Mouse (Mus musculus) embryo, embryonic 11 days (tissue): ENCODE measurements around the gene Sh3bgrl2.

Experiments used
- DNase-seq: peaks from one replicate; pipeline ENCODE4 v3.0.0-alpha.2; 2015

Gene Sh3bgrl2

DNA sequence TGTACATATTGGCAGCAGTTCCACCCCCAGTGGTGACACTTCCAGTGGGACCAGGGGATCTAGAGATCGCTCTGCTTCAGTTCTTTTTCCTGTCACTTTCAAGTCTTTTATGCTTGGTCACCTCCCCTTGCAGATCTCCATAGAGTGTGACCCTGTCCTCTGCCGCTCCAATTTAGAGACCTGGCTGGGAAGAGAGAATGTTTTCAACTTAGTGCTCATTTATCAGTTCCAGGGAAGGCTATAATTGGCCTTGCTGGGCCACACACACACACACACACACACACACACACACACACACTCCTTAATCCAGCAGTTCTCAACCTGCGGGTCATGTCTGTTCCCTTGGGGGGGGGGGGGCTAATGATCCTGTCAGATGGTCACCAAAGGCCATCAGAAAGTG lies 86.6 kb downstream of the Sh3bgrl2 start:
- DNase-seq: no peak

GRCm38 (mm10) chr9:83635997-83636396 lies 87.9 kb downstream of the Sh3bgrl2 start:
- peak; percentile 65 for DNase-seq

DNA sequence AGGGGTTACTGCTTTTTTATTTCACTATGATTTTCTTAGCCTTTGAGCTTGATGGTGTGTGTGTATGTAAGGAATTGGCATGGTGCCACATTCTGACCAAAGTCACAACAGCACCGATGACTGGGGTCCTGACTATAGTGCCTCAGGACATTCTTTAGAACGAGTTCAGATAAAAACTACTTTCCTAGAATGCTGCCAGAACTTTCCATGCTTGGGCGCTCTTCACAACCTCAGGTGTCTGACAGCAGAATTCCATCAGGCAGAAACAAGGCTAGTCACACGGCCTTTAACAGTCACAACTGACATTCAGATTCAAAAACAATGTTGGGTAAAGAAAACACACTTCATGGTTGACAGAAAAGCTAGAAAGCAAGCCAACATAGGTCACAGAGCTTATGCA lies 95.0 kb downstream of the Sh3bgrl2 start:
- DNase-seq: no peak

DNA sequence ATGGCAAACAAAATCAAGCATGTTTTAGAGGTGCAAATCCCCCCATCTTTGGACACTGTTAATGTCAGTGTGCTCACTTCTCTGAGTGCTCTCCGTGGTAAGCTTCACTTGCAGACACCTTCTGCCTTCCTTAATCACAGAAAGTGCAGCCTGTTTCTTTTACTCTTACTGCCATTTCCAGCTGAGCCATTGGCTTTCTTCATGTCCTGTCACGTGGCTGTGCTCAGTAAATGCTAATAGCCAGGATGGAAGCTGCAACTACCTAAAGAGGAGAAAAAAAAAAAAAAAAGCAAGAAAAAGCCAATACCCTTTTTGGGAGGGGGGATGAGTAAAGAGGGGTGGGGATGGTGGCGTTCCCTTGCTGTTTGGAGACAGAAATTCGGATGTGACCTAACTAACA lies 95.7 kb downstream of the Sh3bgrl2 start:
- DNase-seq: no peak

- no peak for DNase-seq
Observed at GRCm38 (mm10) chr9:83646215-83646614, 98.1 kb downstream of the Sh3bgrl2 start.

GRCm38 (mm10) chr9:83646691-83647090 lies 98.6 kb downstream of the Sh3bgrl2 start:
- no peak for DNase-seq

- DNase-seq: no peak
Observed at GRCm38 (mm10) chr9:83647919-83648705, 100.0 kb downstream of the Sh3bgrl2 start.

- DNase-seq: no peak
Observed at GRCm38 (mm10) chr9:83648733-83649132, 100.6 kb downstream of the Sh3bgrl2 start.

DNA sequence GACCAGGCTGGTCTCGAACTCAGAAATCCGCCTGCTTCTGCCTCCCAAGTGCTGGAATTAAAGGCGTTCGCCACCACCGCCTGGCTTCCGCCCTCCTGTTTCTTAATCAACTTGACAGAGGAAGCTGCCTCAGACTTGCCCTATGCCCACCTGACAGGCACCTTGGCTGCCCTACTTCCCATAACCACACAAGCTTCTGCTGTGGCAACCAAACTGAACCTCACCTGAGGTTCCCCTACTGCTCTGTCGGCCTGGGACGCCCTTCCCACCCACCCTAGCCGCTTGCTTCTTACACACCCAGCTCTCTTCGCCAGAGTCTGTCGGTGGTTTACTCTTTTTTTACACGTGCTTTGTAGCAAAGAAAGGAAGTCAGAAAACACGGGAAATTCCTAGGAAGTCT lies 103.9 kb downstream of the Sh3bgrl2 start:
- no peak for DNase-seq

DNA sequence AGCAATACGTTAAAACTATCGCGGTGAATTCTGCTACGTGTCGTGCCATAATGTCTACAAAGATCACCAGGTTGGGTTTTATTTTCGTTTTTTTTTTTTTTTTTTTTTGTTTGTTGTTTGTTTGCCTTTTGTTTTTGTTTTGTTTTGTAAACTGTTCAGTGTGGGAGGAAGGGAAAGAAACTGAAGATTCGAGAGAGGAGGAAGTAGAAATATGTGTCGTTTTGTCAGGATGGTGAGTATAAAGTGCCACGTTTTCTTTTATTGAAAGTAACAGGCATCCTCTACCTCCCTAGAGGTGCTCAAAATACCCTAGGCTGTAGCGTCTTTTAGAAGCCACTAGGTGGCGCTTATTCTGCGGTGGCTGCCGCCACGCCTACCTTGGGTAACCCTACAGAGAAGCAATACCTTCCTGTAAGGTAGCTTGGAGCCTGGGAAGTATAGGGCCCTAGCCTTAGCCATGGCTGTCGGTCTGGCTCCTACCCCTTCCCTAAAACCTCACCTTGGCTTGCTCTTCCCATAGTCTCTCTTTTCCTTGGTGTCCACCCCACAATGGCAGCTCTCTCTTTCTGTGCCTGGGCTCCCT lies 104.6 kb downstream of the Sh3bgrl2 start:
- DNase-seq: peak; percentile 65

DNA sequence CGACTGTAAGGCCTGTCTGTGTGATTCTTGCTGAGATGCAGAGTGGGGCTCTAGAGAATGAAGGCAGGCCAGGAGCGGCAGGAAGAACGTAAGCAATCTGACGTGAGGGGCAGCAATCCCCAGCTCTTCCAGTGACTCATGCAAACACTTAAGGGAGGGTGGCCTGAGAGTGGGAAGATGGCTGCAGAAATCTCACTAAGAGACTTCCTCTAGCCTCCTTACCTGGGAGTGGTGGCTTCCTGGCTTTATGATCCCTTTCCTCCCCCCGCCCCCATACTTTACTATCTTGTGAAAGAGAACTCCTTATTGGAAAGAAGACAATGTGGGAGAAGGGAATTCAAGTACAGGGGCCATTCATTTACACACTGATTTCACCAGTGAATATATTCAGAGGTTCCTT lies 106.5 kb downstream of the Sh3bgrl2 start:
- no peak for DNase-seq

GRCm38 (mm10) chr9:83656960-83657651 lies 109.0 kb downstream of the Sh3bgrl2 start:
- no peak for DNase-seq

DNA sequence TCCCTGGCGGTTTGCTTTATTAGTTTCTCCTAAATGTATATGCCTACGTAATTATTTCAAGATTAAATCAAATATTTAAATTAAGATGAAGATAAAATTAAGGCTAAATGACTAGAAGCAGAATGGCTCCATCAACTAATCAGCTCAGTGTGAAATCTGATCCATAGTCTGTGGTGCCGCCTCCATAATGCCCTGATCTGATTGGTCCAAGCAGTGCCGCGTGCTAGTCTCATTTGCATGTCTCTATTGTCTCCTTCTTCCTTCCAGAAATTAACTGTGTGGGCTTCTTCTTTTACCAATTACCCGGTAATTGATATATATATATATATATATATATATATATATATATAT lies 109.5 kb downstream of the Sh3bgrl2 start:
- DNase-seq: no peak

DNA sequence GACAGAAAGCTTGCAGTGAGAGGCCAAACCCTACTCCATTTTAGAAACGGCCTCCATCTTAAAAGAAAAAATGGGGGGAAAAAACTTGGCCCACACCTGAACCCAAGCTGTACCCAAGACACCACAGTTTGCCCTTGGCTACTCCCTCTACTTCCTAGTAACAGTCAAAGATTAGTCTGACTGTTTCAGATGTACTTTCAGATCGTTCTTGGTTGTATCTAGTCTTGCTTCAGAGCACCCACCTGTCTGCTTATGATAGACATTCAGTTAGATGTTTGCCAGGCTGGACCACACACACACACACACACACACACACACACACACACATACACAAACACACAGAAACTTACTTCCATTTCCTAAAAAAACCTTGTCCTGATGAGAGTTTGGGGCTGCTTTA lies 111.0 kb downstream of the Sh3bgrl2 start:
- no peak for DNase-seq

DNA sequence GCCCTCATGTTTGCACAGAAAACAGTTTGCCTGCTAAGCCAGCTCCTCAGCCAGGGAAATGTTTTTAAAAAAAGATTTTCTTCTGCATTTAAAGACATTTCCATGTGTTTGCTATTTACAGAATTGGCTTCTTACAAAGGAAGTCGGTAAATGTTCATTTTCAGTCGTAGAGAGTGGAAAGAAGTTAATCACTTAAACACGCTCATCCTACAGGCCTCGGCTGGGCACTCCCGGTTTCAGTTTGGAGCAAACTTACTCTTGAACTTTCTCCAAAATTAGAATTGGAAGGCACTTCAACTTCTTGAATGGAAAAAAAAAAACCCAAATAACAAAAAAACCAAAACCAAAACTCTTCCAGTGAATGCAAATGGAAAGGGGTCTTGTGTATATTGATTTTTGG lies 113.7 kb downstream of the Sh3bgrl2 start:
- no peak for DNase-seq

GRCm38 (mm10) chr9:83663981-83664897 lies 116.1 kb downstream of the Sh3bgrl2 start:
- DNase-seq: peak; percentile 57

DNA sequence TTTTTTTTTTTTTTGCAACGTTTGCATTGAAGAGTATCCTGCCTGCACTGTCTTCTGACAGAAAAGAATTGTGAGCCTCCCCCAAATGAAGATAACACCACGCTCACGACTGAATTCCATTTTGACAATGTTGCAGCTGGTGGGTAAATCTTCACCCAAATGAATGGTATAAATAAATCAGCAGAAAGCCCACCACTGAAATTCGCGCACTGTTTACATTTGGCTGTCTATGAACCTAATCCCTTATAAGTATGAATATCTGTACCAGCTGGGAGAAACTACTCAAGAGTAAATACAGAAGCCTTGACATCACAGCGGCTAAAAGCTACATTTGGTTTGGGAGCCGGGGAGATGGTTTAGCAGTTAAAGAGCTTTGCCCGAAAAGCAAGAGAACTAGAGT lies 116.8 kb downstream of the Sh3bgrl2 start:
- DNase-seq: no peak

- no peak for DNase-seq
Observed at GRCm38 (mm10) chr9:83667031-83667430, 118.9 kb downstream of the Sh3bgrl2 start.

GRCm38 (mm10) chr9:83679626-83680025 lies 131.5 kb downstream of the Sh3bgrl2 start:
- no peak for DNase-seq

DNA sequence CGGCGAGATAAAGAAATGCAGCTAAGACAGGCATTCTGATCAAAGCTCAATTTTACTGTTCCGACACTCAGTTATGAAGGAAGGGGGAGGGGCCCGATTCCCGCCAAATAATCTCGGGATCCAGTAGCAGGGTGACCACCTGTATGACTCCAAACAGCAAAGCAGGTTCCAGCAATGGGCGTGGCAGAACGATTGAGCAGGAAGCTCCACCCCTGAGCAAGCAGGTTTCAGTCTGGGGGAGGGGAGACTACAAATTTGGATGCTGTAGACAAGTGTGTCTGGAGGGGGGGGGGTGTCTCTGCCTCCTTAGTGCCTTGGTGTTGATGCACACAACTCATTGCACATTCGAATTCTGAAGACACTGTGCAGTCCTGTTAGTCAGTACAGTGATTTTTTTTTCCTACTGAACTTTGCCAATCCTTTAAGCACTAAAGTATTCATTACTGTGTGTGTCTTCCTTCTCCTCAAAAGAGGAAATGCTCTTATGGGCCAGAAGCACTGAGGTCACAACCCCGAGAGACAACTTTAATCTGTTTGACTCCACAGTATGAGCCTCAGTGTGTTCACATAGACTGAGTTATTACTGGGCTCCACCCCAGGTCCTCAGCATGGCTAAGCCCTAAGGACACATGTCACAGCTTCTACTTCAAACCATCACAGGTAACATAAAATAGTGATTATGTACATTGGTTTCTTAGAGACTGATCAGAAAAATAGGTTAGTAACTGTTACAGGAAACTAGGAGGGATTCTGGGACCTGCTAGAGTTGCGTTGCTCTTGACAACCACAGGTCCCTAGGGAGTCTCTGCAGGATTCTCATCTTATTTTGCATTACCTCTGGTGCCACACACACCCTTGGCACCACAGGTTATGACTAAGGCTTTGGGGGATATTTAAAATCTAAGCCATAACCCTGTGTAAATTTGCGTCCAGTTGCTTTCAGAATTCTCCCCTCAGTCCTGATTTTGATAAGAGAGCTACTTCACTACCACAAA lies 133.8 kb downstream of the Sh3bgrl2 start:
- no peak for DNase-seq

GRCm38 (mm10) chr9:83686511-83687100 lies 138.5 kb downstream of the Sh3bgrl2 start:
- DNase-seq: peak; percentile 62
